Mouse (Mus musculus) lung, postnatal 14 days (tissue): Measurements from ENCODE around the gene Ipp.

Experiments
- DNase-seq: peaks from one replicate; pipeline ENCODE4 v3.0.0; 2021

Gene Ipp

DNA sequence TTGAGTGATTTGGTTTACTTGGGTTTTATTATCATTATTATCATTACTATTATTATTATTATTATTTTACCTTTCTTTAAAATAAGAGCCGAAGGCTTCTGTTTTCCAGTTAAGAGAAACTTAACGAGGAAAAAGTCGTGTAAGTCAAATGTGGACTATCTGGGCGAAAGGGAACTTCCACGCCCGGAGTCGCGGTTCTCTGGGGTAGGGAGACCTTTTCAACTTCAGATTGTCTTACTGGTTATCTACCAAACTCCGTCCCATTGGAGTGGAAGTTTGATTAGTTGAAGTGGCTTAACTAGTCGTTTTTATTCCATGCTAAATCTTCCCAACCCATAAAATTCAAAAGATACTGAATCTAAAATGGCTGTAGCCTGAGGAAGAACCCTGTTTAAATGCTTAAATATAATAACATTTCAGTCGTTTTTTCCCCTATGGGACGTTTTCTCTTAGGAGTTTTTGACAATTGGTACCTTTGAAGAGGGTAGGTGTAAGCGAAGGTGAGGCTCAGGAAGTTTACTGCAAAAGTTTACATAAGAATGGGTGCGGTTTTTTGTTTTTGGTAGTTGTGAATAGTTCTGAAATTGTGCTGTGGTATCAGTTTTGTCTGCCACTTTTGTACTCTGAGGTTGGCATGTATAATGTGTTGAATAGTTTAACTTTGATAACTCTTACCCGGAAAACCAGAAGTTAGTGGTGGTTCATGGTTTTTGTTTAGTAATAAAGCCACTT, 51.0 kb downstream of the Ipp start:
- DNase-seq: no peak
